Mouse (Mus musculus) hindbrain, embryonic 15.5 days (tissue): ENCODE data around the gene Glod5. TPM values are rescaled to one million over a fixed set of nuclear protein-coding genes. Genes with fewer than 3 reads are reported as not detected.

ENCODE experiments used
- ATAC-seq: fragments of 200-750 bp; cut with Nextera tagmentation; 2 replicates; pipeline ENCODE4 v1.8.0; 2017; ENCODE audit warnings: low read depth, moderate number of reproducible peaks, moderate TSS enrichment; ENCODE audit not compliant: low FRiP score
- H3K27ac ChIP-seq: fragments of 300-500 bp; sonication (generic); replicated peaks from 2 replicates; pipeline ENCODE4 v1.5.1; 2015; ENCODE audit warnings: mild to moderate bottlenecking, inconsistent platforms
- H3K27me3 ChIP-seq: fragments of 300-500 bp; sonication (generic); 2 replicates; pipeline ENCODE4 v1.6.1; 2015; ENCODE audit warnings: control low read depth, inconsistent platforms
- H3K36me3 ChIP-seq: fragments of 300-500 bp; sonication (generic); 2 replicates; pipeline ENCODE4 v1.6.1; 2015; ENCODE audit warnings: control low read depth, inconsistent platforms
- H3K4me1 ChIP-seq: fragments of 300-500 bp; sonication (generic); replicated peaks from 2 replicates; pipeline ENCODE4 v1.6.1; 2015; ENCODE audit warnings: control low read depth, inconsistent platforms
- H3K4me2 ChIP-seq: fragments of 300-500 bp; sonication (generic); 2 replicates; pipeline ENCODE4 v1.6.1; 2015; ENCODE audit warnings: moderate library complexity, mild to moderate bottlenecking, inconsistent platforms
- H3K4me3 ChIP-seq: fragments of 300-500 bp; sonication (generic); 2 replicates; pipeline ENCODE4 v1.5.1; 2015; ENCODE audit warnings: mild to moderate bottlenecking, inconsistent platforms
- H3K9ac ChIP-seq: fragments of 300-500 bp; sonication (generic); 2 replicates; pipeline ENCODE4 v1.6.1; 2015; ENCODE audit warnings: inconsistent platforms
- H3K9me3 ChIP-seq: fragments of 300-500 bp; sonication (generic); 2 replicates; pipeline ENCODE4 v1.6.1; 2016; ENCODE audit warnings: control low read depth, inconsistent platforms
- WGBS: fragments of 180-500 bp; shearing (Covaris S2); methylation state at CpG from one replicate; pipeline ENCODE4 v1.1.7; 2015; 5-methylcytosine and 5-hydroxymethylcytosine counted together
- polyA plus RNA-seq: library from polyadenylated mRNA; unstranded; fragments of >200 nt; fragmentation: Nextera tagmentation; extraction: Ambion mirVana; gene quantifications from 2 replicates; pipeline ENCODE4 v1.2.1, GENCODE M21; 2015

The Glod5 gene
- polyA plus RNA-seq, 1 experiment from 2014 or later: 0.79 TPM

- no peaks in the 10 kb centered on the region for H3K36me3 ChIP-seq
- ATAC-seq: no peak
- no peak overlapping the region for H3K4me2 ChIP-seq
- no peak overlapping the region for H3K9ac ChIP-seq
- H3K4me3 ChIP-seq: no peak overlapping the region
- H3K27me3 ChIP-seq: no peaks in the 10 kb centered on the region
- H3K4me1 ChIP-seq: no peaks in the 10 kb centered on the region
- WGBS: 81% methylated on average over 7 of the region's 7 CpGs
- no peaks in the 10 kb centered on the region for H3K9me3 ChIP-seq
- H3K27ac ChIP-seq: no peak overlapping the region
Measured at GRCm38 (mm10) chrX:7963829-7964626, 54.3 kb downstream of the Glod5 start.

- WGBS: 90% methylated on average over 9 of the region's 9 CpGs
- Histone ChIP-seq H3K27me3 (no peaks in the 10 kb centered on the region), H3K9me3 (no peaks in the 10 kb centered on the region), H3K4me2 (no peak overlapping the region), H3K9ac (no peak overlapping the region), H3K27ac (no peak overlapping the region), H3K4me1 (no peaks in the 10 kb centered on the region), H3K4me3 (no peak overlapping the region), H3K36me3 (no peaks in the 10 kb centered on the region)
- no peak for ATAC-seq
Measured at GRCm38 (mm10) chrX:7958868-7959267, 59.4 kb downstream of the Glod5 start.

Other genes starting within 250 kb of the Glod5 start
- 68.0 and 73.8 TPM in 2 replicates for gene Gripap1, start 228.7 kb downstream of the Glod5 start, polyA plus RNA-seq
- 3.1 and 4.2 TPM in 2 replicates for gene Kcnd1, start 196.2 kb downstream of the Glod5 start, polyA plus RNA-seq
- gene Otud5, start 177.1 kb downstream of the Glod5 start, polyA plus RNA-seq: 48.1 and 48.3 TPM in 2 replicates
- 24.8 and 25.8 TPM in 2 replicates for gene Pim2, start 140.2 kb downstream of the Glod5 start, polyA plus RNA-seq
- 45.7 and 47.7 TPM in 2 replicates for gene Slc35a2, start 134.5 kb downstream of the Glod5 start, polyA plus RNA-seq
- gene Pqbp1, start 119.2 kb downstream of the Glod5 start, polyA plus RNA-seq: 199 and 209 TPM in 2 replicates
- 155 and 158 TPM in 2 replicates for gene Timm17b, start 119.1 kb downstream of the Glod5 start, polyA plus RNA-seq
- gene Gm10491, start 110.7 kb downstream of the Glod5 start, polyA plus RNA-seq: not detected in 2 replicates
- not detected in 2 replicates for gene Gm10490, start 109.0 kb downstream of the Glod5 start, polyA plus RNA-seq
- 294 and 338 TPM in 2 replicates for gene Pcsk1n, start 98.7 kb downstream of the Glod5 start, polyA plus RNA-seq
- gene Eras, start 89.9 kb downstream of the Glod5 start, polyA plus RNA-seq: 0.14 TPM in 1 of 2 replicates, not detected in the other
- 68.0 and 73.6 TPM in 2 replicates for gene Hdac6, start 70.6 kb downstream of the Glod5 start, polyA plus RNA-seq
- gene Gata1, start 40.4 kb downstream of the Glod5 start, polyA plus RNA-seq: 0.22 TPM in 1 of 2 replicates, not detected in the other
- 40.5 and 40.6 TPM in 2 replicates for gene Suv39h1, start 56.3 kb upstream of the Glod5 start, polyA plus RNA-seq
- gene Was, start 72.0 kb upstream of the Glod5 start, polyA plus RNA-seq: 0.07 and 0.13 TPM in 2 replicates
- 60.2 and 65.5 TPM in 2 replicates for gene Wdr13, start 114.4 kb upstream of the Glod5 start, polyA plus RNA-seq
- 289 and 303 TPM in 2 replicates for gene Rbm3, start 127.4 kb upstream of the Glod5 start, polyA plus RNA-seq
- gene Tbc1d25, start 157.7 kb upstream of the Glod5 start, polyA plus RNA-seq: 22.7 and 25.7 TPM in 2 replicates
- 29.9 and 32.9 TPM in 2 replicates for gene Ebp, start 175.0 kb upstream of the Glod5 start, polyA plus RNA-seq
- gene Porcn, start 188.0 kb upstream of the Glod5 start, polyA plus RNA-seq: 47.0 and 52.9 TPM in 2 replicates
- 48.8 and 51.0 TPM in 2 replicates for gene Ftsj1, start 233.9 kb upstream of the Glod5 start, polyA plus RNA-seq